Mouse (Mus musculus): ENCODE measurements around the gene Slc18a2. TPM values are rescaled to one million over a fixed set of nuclear protein-coding genes. Genes with fewer than 3 reads are reported as not detected.
A peak's percentile ranks its signal among the peaks of the same experiment; 100 is the strongest.

The Slc18a2 gene
- polyA plus RNA-seq, 1 experiment: 1.6 TPM

GRCm38 (mm10) chr19:59342964-59343363, 82.3 kb downstream of the Slc18a2 start:
- H3K36me3 ChIP-seq (ENCODE audit: control insufficient read depth, insufficient read depth, low read length): no peaks in the 10 kb centered on the region
- no peak for DNase-seq
- H3K4me1 ChIP-seq (ENCODE audit: control insufficient read depth, insufficient read depth, low read length): peaks cover 3% of the 10 kb centered on the region; the same call in 1 of the 2 replicates
- TF ChIP-seq CTCF (conservative IDR thresholded peaks at IDR 0.05; ENCODE audit: insufficient read depth, insufficient read length, low read depth, low read length) (no peak), POLR2A (IDR thresholded peaks at IDR 0.05; ENCODE audit: low read depth, low read length) (no peak)
- no peak overlapping the region for H3K4me3 ChIP-seq (ENCODE audit: insufficient read depth, low read depth, low read length)
- 56% methylated on average over 2 of the region's 2 CpGs for WGBS
- H3K27me3 ChIP-seq (replicated peaks; ENCODE audit: control insufficient read depth, insufficient read depth, low read length): no peaks in the 10 kb centered on the region
- H3K27ac ChIP-seq (ENCODE audit: insufficient read depth, low read depth, low read length): no peak overlapping the region

GRCm38 (mm10) chr19:59344304-59344711, 83.6 kb downstream of the Slc18a2 start:
- peak; percentile 50 for DNase-seq
- WGBS: 2% methylated on average over 14 of the region's 14 CpGs
- Histone ChIP-seq H3K27me3 (replicated peaks; ENCODE audit: control insufficient read depth, insufficient read depth, low read length) (no peaks in the 10 kb centered on the region), H3K4me3 (ENCODE audit: insufficient read depth, low read depth, low read length) (peak overlapping the region; percentile 73), H3K36me3 (ENCODE audit: control insufficient read depth, insufficient read depth, low read length) (no peaks in the 10 kb centered on the region), H3K4me1 (ENCODE audit: control insufficient read depth, insufficient read depth, low read length) (peaks cover 3% of the 10 kb centered on the region; the same call in 1 of the 2 replicates), H3K27ac (ENCODE audit: insufficient read depth, low read depth, low read length) (no peak overlapping the region)
- TF ChIP-seq POLR2A (IDR thresholded peaks at IDR 0.05; ENCODE audit: low read depth, low read length): no peak

- under 1% methylated on average over 69 of the region's 70 CpGs for WGBS
- peak; percentile 66 for DNase-seq
- TF ChIP-seq POLR2A (IDR thresholded peaks at IDR 0.05; ENCODE audit: low read depth, low read length): no peak
- TF ChIP-seq CTCF (conservative IDR thresholded peaks at IDR 0.05; ENCODE audit: insufficient read depth, insufficient read length, low read depth, low read length): 0 out of 2 replicates have a peak, but pooled peaks have one; percentile 9
- Histone ChIP-seq H3K36me3 (ENCODE audit: control insufficient read depth, insufficient read depth, low read length) (no peaks in the 10 kb centered on the region), H3K27me3 (replicated peaks; ENCODE audit: control insufficient read depth, insufficient read depth, low read length) (no peaks in the 10 kb centered on the region), H3K4me1 (ENCODE audit: control insufficient read depth, insufficient read depth, low read length) (peaks cover 3% of the 10 kb centered on the region; the same call in 1 of the 2 replicates), H3K4me3 (ENCODE audit: insufficient read depth, low read depth, low read length) (peak overlapping the region; percentile 73), H3K27ac (ENCODE audit: insufficient read depth, low read depth, low read length) (0 out of 2 replicates have a peak overlapping the region, but pooled peaks have one; percentile 42)
These were observed 84.5 kb downstream of the Slc18a2 start for GRCm38 (mm10) chr19:59345081-59345657.

Other genes starting within 250 kb of the Slc18a2 start
- gene Shtn1, start 184.8 kb upstream of the Slc18a2 start, polyA plus RNA-seq (2012; rRNA removed): 2.5 and 3.7 TPM in 2 replicates
- not detected in 2 replicates for gene Vax1, start 90.8 kb upstream of the Slc18a2 start, polyA plus RNA-seq (2012; rRNA removed)
- not detected in 2 replicates for gene Kcnk18, start 41.7 kb upstream of the Slc18a2 start, polyA plus RNA-seq (2012; rRNA removed)
- 1,736 and 1,795 TPM in 2 replicates for gene Rps12-ps3, start 61.4 kb downstream of the Slc18a2 start, polyA plus RNA-seq (2012; rRNA removed)
- gene Pdzd8, start 84.9 kb downstream of the Slc18a2 start, polyA plus RNA-seq (2012; rRNA removed): 5.6 and 5.8 TPM in 2 replicates
- 14.3 and 19.2 TPM in 2 replicates for gene Emx2, start 197.5 kb downstream of the Slc18a2 start, polyA plus RNA-seq (2012; rRNA removed)

Data from kidney, adult 2 months (tissue).